Mouse (Mus musculus) testis, adult 2 months (tissue): ENCODE measurements around the gene Mrpl49. TPM values are rescaled to one million over a fixed set of nuclear protein-coding genes. Genes with fewer than 3 reads are reported as not detected.
A peak's percentile ranks its signal among the peaks of the same experiment; 100 is the strongest.

Experiments used
- H3K27ac ChIP-seq: fragments of 200-500 bp; 2 replicates; pipeline ENCODE4 v1.5.1; 2012; ENCODE audit warnings: low read depth, low read length; ENCODE audit not compliant: control insufficient read depth, insufficient read depth
- H3K27me3 ChIP-seq: fragments of 200-500 bp; 2 replicates; pipeline ENCODE4 v1.6.1; 2012; ENCODE audit warnings: mild to moderate bottlenecking, low read length, moderate library complexity; ENCODE audit not compliant: control insufficient read depth, insufficient read depth
- H3K36me3 ChIP-seq: fragments of 200-500 bp; 2 replicates; pipeline ENCODE4 v1.6.1; 2012; ENCODE audit warnings: mild to moderate bottlenecking, low read length; ENCODE audit not compliant: control insufficient read depth, insufficient read depth
- H3K4me1 ChIP-seq: fragments of 200-500 bp; 2 replicates; pipeline ENCODE4 v1.6.1; 2012; ENCODE audit warnings: low read length; ENCODE audit not compliant: control insufficient read depth, insufficient read depth
- H3K4me3 ChIP-seq: fragments of 200-500 bp; 2 replicates; pipeline ENCODE4 v1.5.1; 2012; ENCODE audit warnings: low read depth, mild to moderate bottlenecking, low read length, moderate library complexity, mixed read lengths; ENCODE audit not compliant: control insufficient read depth
- CTCF ChIP-seq: fragments of 200-500 bp; IDR thresholded peaks from 2 replicates; pipeline ENCODE4 v1.5.1; 2012; ENCODE audit warnings: low read depth, mild to moderate bottlenecking, inconsistent platforms, low read length, moderate library complexity; ENCODE audit not compliant: control insufficient read depth, insufficient read depth, insufficient replicate concordance
- POLR2A ChIP-seq: fragments of 200-500 bp; IDR thresholded peaks from 2 replicates; pipeline ENCODE4 v1.6.1; 2012; ENCODE audit warnings: low read depth, mild to moderate bottlenecking, inconsistent platforms, low read length, moderate library complexity; ENCODE audit not compliant: control insufficient read depth
- polyA plus RNA-seq: library from polyadenylated mRNA; depleted of rRNA; stranded (reverse); fragments of >200 nt; gene quantifications from 2 replicates; pipeline ENCODE4 v1.2.3, GENCODE M21; 2012

Mrpl49 gene
- polyA plus RNA-seq, 1 experiment: 9.8 TPM

GRCm38 (mm10) chr19:6066571-6066970 lies 9.0 kb upstream of the Mrpl49 start:
- Histone ChIP-seq H3K27ac (no peak overlapping the region), H3K4me1 (peaks cover 23% of the 10 kb centered on the region), H3K4me3 (no peak overlapping the region), H3K27me3 (no peaks in the 10 kb centered on the region), H3K36me3 (no peaks in the 10 kb centered on the region)
- no peak for TF ChIP-seq CTCF
- TF ChIP-seq POLR2A: no peak

- no peaks in the 10 kb centered on the region for H3K27me3 ChIP-seq
- H3K4me1 ChIP-seq: peaks cover 24% of the 10 kb centered on the region
- peak overlapping the region; percentile 94 for H3K4me3 ChIP-seq
- TF ChIP-seq POLR2A (no peak), CTCF (no peak)
- no peak overlapping the region for H3K27ac ChIP-seq
- no peaks in the 10 kb centered on the region for H3K36me3 ChIP-seq
These were observed 5.5 kb upstream of the Mrpl49 start for GRCm38 (mm10) chr19:6063081-6063480.

- peak overlapping the region; percentile 95 for H3K27ac ChIP-seq
- H3K36me3 ChIP-seq: no peaks in the 10 kb centered on the region
- no peak; the same call in 1 of the 2 replicates for TF ChIP-seq POLR2A
- TF ChIP-seq CTCF: no peak
- peak overlapping the region; percentile 94 for H3K4me3 ChIP-seq
- H3K27me3 ChIP-seq: no peaks in the 10 kb centered on the region
- peaks cover 18% of the 10 kb centered on the region for H3K4me1 ChIP-seq
These were observed 4.8 kb upstream of the Mrpl49 start for GRCm38 (mm10) chr19:6062418-6062817.

GRCm38 (mm10) chr19:6061641-6062302 lies 4.2 kb upstream of the Mrpl49 start:
- Histone ChIP-seq H3K36me3 (no peaks in the 10 kb centered on the region), H3K27me3 (no peaks in the 10 kb centered on the region), H3K27ac (peak overlapping the region; percentile 95), H3K4me3 (peak overlapping the region; percentile 94), H3K4me1 (peaks cover 15% of the 10 kb centered on the region)
- no peak for TF ChIP-seq CTCF
- TF ChIP-seq POLR2A: no peak

GRCm38 (mm10) chr19:6061021-6061533 lies 3.5 kb upstream of the Mrpl49 start, which contains the start of gene Znhit2:
Gene Znhit2 (plus strand): TSS chr19:6061192.
- peaks cover 9% of the 10 kb centered on the region for H3K4me1 ChIP-seq
- peak within 1 kb of the TSS; percentile 95 for H3K27ac ChIP-seq
- H3K36me3 ChIP-seq: no peaks in the 10 kb centered on the region
- peak within 1 kb of the TSS; percentile 94 for H3K4me3 ChIP-seq
- no peak for TF ChIP-seq CTCF
- TF ChIP-seq POLR2A: peak; percentile 84
- H3K27me3 ChIP-seq: no peaks in the 10 kb centered on the region

- Histone ChIP-seq H3K27me3 (no peaks in the 10 kb centered on the region), H3K36me3 (no peaks in the 10 kb centered on the region), H3K4me3 (peak overlapping the region; percentile 99), H3K27ac (0 out of 2 replicates have a peak overlapping the region, but pooled peaks have one; percentile 7), H3K4me1 (peaks cover 9% of the 10 kb centered on the region)
- TF ChIP-seq POLR2A (no peak), CTCF (no peak)
These were observed 1.4 kb upstream of the Mrpl49 start for GRCm38 (mm10) chr19:6058966-6059365.

- TF ChIP-seq POLR2A: no peak
- no peak for TF ChIP-seq CTCF
- Histone ChIP-seq H3K36me3 (no peaks in the 10 kb centered on the region), H3K27ac (peak overlapping the region; percentile 97), H3K27me3 (no peaks in the 10 kb centered on the region), H3K4me3 (peak overlapping the region; percentile 99), H3K4me1 (peaks cover 9% of the 10 kb centered on the region)
These were observed 928 bp upstream of the Mrpl49 start for GRCm38 (mm10) chr19:6058513-6058912.
